Mouse (Mus musculus) C2C12 (cell line): ENCODE measurements around the gene Fbxl5. TPM values are rescaled to one million over a fixed set of nuclear protein-coding genes. Genes with fewer than 3 reads are reported as not detected.

Experiments used
- H3K27me3 ChIP-seq: one replicate; pipeline ENCODE4 v1.6.1; 2011; ENCODE audit not compliant: control insufficient read depth, insufficient read depth, insufficient read length
- H3K36me3 ChIP-seq: one replicate; pipeline ENCODE4 v1.6.1; 2011; ENCODE audit not compliant: control insufficient read depth, insufficient read depth
- H3K4me3 ChIP-seq: one replicate; pipeline ENCODE4 v1.5.1; 2011; ENCODE audit warnings: mild to moderate bottlenecking, control low read depth; ENCODE audit not compliant: poor library complexity, insufficient read depth, severe bottlenecking
- H3K79me2 ChIP-seq: one replicate; pipeline ENCODE4 v1.6.1; 2011; ENCODE audit not compliant: control insufficient read depth, insufficient read depth
- H3K79me3 ChIP-seq: one replicate; pipeline ENCODE4 v1.6.1; 2011; ENCODE audit warnings: low read depth, control low read depth
- H3ac ChIP-seq: one replicate; pipeline ENCODE3; 2011; ENCODE audit warnings: low read depth; ENCODE audit not compliant: control insufficient read depth, insufficient read length
- CEBPB ChIP-seq: IDR thresholded peaks from one replicate; pipeline ENCODE4 v1.6.1; 2011; ENCODE audit warnings: low read depth, mild to moderate bottlenecking, control low read depth, moderate library complexity
- CTCF ChIP-seq: IDR thresholded peaks from one replicate; pipeline ENCODE4 v1.5.1; 2011; ENCODE audit not compliant: control insufficient read depth, insufficient read depth, insufficient read length
- FOSL1 ChIP-seq: IDR thresholded peaks from one replicate; pipeline ENCODE4 v1.8.0; 2011; ENCODE audit warnings: mild to moderate bottlenecking, low read length; ENCODE audit not compliant: poor library complexity, insufficient read depth, severe bottlenecking
- MAX ChIP-seq: IDR thresholded peaks from one replicate; pipeline ENCODE4 v1.6.1; 2011; ENCODE audit warnings: mild to moderate bottlenecking, control low read depth
- MYOD1 ChIP-seq: IDR thresholded peaks from one replicate; pipeline ENCODE4 v1.6.1; 2011; ENCODE audit warnings: low read depth; ENCODE audit not compliant: control insufficient read depth, insufficient read length
- MYOG ChIP-seq: IDR thresholded peaks from one replicate; pipeline ENCODE4 v1.6.1; 2011; ENCODE audit not compliant: control insufficient read depth, insufficient read length; ENCODE audit errors: extremely low read depth
- USF1 ChIP-seq: IDR thresholded peaks from one replicate; pipeline ENCODE4 v1.6.1; 2011; ENCODE audit warnings: low read depth, mild to moderate bottlenecking, control low read depth, moderate library complexity
- polyA plus RNA-seq: library from polyadenylated mRNA; unstranded; fragments of >200 nt; fragmentation: generic; extraction: Trizol; gene quantifications from one replicate; pipeline ENCODE4 v1.2.1, GENCODE M21; 2012; ENCODE audit warnings: missing spikeins

Fbxl5 gene
- polyA plus RNA-seq, 1 experiment, result 10.5 TPM

DNA sequence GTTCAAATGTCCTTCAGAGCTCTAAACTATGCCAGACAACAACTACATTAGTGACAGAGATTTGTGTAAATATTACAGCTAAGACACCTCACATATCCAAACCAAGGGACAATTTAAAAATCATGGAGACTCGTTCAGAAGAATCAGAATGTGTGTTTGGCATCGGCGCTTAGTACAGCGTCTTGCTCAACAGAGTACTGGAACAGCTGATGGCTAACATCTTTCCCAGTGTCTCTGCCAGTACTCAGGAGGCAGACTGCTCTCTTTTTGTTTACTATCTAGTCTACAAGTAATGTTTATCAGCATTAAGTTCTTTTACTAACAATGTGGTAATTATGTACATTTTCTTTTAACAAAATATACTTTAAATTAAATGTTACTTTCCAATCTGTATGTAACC lies 73.4 kb downstream of the Fbxl5 start:
- no peak overlapping the region for H3K4me3 ChIP-seq

DNA sequence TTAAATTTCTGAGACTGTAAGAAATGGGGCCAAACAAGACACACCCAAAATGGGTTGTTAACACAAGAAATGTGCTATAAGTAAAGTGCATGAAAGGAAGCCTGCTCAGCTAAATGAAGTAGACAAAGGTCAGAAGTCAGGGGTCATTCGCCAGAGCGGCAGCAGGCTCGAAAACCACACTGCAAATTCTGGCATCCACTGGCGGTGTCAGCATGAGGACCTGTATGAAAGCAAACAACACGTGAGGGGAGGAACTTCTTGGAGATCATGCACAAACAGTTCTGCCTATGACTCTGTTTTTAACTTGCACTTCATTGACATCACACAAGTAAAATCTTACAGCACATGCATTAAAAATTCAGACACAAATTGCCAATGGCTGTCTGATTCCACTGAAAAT lies 76.3 kb downstream of the Fbxl5 start:
- Histone ChIP-seq H3K79me3 (no peaks in the 10 kb centered on the region), H3K36me3 (peaks cover 50% of the 10 kb centered on the region), H3K79me2 (no peaks in the 10 kb centered on the region), H3K27me3 (no peaks in the 10 kb centered on the region), H3ac (no peak overlapping the region), H3K4me3 (no peak overlapping the region)
- no peak for TF ChIP-seq MYOD1

More for the DNA sequence above, 73.4 kb downstream of the Fbxl5 start:
- Histone ChIP-seq H3K79me3 (no peaks in the 10 kb centered on the region), H3ac (no peak overlapping the region), H3K27me3 (no peaks in the 10 kb centered on the region), H3K36me3 (peaks cover 29% of the 10 kb centered on the region), H3K79me2 (peaks cover 10% of the 10 kb centered on the region)
- TF ChIP-seq FOSL1, result no peak
- no peak for TF ChIP-seq CTCF
- TF ChIP-seq USF1, result no peak

DNA sequence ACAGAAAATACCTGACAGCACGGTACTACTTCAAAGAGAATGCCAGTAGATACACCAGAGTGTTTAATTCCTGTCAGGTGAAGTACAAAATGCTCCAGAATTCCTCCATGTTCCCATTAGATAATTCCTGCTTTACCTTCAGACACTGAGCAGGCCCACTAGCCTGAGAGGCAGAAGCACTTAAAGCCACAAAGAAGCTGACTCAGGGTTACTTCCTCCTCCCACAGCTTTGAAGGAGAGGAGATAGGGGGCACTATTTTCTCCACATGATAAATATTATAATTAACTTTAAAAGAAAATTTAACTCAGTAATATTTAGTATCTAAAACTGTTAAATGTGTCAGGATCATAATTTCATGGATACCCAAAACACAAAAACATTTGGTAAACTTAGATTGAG lies 77.3 kb downstream of the Fbxl5 start:
- H3K27me3 ChIP-seq, result no peaks in the 10 kb centered on the region
- no peak for TF ChIP-seq MYOD1
- TF ChIP-seq CTCF, result no peak
- H3K79me2 ChIP-seq, result no peaks in the 10 kb centered on the region
- no peak overlapping the region for H3K4me3 ChIP-seq
- H3K36me3 ChIP-seq, result peaks cover 50% of the 10 kb centered on the region
- no peak overlapping the region for H3ac ChIP-seq
- no peaks in the 10 kb centered on the region for H3K79me3 ChIP-seq

DNA sequence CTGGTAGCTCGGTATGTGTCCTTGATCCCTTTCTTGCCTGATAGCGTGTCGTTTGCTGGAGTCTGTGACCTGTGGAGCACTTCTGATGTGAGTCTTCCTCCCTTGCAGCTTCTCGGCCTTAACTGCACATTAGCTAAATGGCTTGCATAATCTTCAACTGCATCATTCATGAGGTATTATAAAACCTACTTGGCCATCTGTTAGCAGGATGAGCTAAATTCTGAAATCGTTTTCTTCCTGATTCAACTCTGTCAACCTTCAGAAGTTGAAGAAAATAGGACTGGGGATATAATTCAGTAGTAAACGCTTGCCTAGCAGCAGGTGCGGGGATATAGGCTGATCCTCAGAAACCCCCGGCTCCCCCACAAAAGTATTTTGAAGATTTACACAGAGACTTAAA lies 89.1 kb downstream of the Fbxl5 start:
- no peak overlapping the region for H3ac ChIP-seq
- TF ChIP-seq CTCF (no peak), MYOG (no peak), USF1 (no peak), CEBPB (no peak), MAX (no peak), MYOD1 (no peak), FOSL1 (no peak)
- no peaks in the 10 kb centered on the region for H3K27me3 ChIP-seq
- no peaks in the 10 kb centered on the region for H3K79me2 ChIP-seq
- H3K4me3 ChIP-seq, result no peak overlapping the region
- H3K79me3 ChIP-seq, result no peaks in the 10 kb centered on the region
- H3K36me3 ChIP-seq, result no peaks in the 10 kb centered on the region

DNA sequence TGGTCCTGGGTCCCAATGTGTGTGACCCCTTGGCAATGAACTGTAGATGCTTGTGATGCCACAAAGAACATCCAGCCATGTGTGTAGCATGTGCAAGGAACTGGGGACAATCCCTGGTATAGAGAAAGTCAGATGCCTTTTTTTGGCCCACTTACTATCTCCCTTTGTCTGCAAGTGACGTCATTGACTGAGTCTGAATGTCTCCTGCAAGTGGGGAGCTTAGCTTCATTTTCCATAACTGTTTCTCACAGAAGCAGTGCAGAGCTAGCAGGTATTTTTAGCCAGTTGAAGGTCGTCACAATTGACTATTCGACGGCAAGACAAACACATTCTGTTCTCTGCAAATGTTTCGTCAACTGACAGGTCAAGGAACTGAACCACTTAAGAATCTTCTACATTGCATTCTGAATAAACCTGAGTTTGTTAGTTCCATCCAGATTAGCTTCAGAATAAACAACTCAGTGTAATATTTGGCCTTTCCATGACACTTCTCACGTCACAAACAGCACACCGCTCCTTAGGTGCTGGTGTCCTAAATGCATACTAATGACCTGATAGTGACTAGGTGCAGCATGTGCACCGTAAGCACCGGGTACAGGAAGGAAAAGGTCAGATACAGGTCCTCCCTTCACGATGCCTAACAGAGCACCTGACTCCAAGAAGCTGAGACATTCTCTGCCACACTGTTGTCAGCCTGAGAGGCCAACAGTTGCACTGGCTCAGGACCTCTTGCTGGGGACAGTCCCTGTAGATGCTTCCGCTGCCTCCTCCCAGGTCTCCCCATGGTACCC lies 92.9 kb downstream of the Fbxl5 start:
- TF ChIP-seq CEBPB, result no peak
- TF ChIP-seq USF1, result no peak
- TF ChIP-seq MYOD1, result no peak
- TF ChIP-seq MYOG, result no peak
- TF ChIP-seq FOSL1, result no peak
- TF ChIP-seq MAX, result no peak
- TF ChIP-seq CTCF, result no peak
- H3K79me3 ChIP-seq, result no peaks in the 10 kb centered on the region
- H3K36me3 ChIP-seq, result no peaks in the 10 kb centered on the region
- no peak overlapping the region for H3ac ChIP-seq
- no peak overlapping the region for H3K4me3 ChIP-seq
- H3K79me2 ChIP-seq, result no peaks in the 10 kb centered on the region
- H3K27me3 ChIP-seq, result no peaks in the 10 kb centered on the region

DNA sequence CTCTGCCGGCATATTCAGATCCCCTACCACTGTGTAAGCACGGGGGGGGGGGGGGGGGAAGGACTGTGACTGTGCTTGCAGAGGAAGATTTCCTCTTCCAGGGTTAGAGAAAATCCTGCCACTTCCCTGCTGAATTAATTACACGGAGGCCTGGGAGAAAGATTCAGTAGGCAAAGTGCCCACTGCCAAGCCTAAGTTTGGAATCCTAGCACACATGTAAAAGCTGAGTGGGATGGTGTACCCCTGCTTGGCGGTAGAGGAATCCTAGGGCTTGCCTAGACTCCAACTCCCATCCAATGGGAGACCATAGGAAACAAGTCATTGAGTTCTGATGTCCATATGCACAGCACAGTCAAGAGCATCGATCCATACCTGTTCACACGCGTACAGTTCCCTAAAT lies 97.6 kb downstream of the Fbxl5 start:
- Histone ChIP-seq H3K4me3 (no peak overlapping the region), H3K79me3 (no peaks in the 10 kb centered on the region), H3K36me3 (no peaks in the 10 kb centered on the region), H3K27me3 (no peaks in the 10 kb centered on the region), H3ac (no peak overlapping the region), H3K79me2 (no peaks in the 10 kb centered on the region)
- TF ChIP-seq MAX (no peak), USF1 (no peak), MYOD1 (no peak), CTCF (no peak), FOSL1 (no peak), CEBPB (no peak), MYOG (no peak)

DNA sequence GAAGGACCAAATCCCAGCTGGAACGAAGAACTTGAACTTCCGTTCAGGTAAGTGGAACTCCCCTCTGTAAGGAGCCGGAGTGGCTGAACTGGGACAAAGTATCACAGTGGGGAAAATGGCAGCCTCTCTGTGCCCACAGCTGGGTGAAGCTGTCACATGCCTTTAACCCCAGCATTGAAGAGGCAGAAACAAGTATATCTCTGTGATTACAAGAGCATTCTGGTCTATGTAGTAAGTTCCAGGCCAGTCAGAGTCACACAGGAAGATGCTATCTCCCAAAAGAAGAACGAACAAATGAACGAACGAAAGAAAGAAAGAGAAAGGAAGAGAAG lies 99.0 kb downstream of the Fbxl5 start:
- no peaks in the 10 kb centered on the region for H3K79me3 ChIP-seq
- no peak for TF ChIP-seq MYOD1
- TF ChIP-seq USF1, result no peak
- TF ChIP-seq MAX, result no peak
- no peak for TF ChIP-seq FOSL1
- TF ChIP-seq MYOG, result no peak
- H3K27me3 ChIP-seq, result no peaks in the 10 kb centered on the region
- no peaks in the 10 kb centered on the region for H3K79me2 ChIP-seq
- H3K36me3 ChIP-seq, result no peaks in the 10 kb centered on the region
- H3ac ChIP-seq, result no peak overlapping the region
- no peak overlapping the region for H3K4me3 ChIP-seq
